Mouse (Mus musculus) layer of hippocampus, adult 8-10 months (tissue): ENCODE data around the gene Gm44. TPM values are rescaled to one million over a fixed set of nuclear protein-coding genes. Genes with fewer than 3 reads are reported as not detected.
"Not testable (repeated sequence)": the region's sequence is repeated elsewhere in the genome, so short reads cannot be mapped to it uniquely, and the experiment has no call there.

Experiments used
- DNase-seq, 2 experiments: peaks; one replicate each; pipeline ENCODE4 v3.0.0; 2022; ENCODE audit warnings: low spot score in 2 of 2
- total RNA-seq, 4 experiments: library from RNA; stranded (reverse); gene quantifications; 2 replicates each; pipeline ENCODE4 v1.2.4; 2022

The Gm44 gene
- not detected for total RNA-seq

DNA sequence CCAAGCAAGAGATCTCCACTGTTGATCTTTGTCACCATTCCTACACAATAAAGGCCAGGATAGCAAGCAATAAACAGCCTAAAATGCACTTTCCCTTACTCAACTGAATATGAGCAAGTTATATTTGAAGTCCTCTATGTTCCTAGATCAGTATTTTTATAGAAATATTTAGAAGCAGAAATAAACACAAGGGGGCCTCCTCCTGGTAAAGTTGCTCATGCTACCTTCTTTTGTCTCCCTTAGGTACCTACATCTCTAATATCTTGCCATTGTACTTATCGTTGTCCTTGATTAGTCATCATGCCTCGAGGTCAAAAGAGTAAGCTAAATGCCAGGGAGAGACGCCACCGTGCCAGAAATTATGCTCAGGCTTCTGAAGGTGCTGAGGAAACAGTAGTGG is at the start of gene Gm44:
Gene Gm44 (plus strand): TSS at position 301 of the 400 bp plus-strand sequence.
- DNase-seq = no peak

DNA sequence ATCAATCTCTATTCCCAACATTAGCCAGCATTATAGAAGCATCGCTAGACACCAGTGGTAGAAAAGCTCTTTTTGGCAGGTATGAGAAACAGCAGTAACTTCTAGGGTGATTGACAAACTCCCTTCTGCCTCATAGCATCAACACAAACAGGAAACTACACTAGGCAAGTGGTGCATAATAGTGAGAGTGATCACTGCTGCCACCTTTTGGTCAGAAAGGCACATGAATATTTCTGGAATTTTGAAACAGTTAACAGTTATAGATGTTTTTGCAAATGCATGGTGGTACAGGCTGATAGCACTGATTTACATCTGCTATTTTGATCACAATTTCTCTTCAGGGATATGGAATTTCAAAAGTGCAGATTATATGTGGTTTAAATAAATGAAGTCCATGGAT is 36.0 kb downstream of the Gm44 start:
- no peak for DNase-seq

DNA sequence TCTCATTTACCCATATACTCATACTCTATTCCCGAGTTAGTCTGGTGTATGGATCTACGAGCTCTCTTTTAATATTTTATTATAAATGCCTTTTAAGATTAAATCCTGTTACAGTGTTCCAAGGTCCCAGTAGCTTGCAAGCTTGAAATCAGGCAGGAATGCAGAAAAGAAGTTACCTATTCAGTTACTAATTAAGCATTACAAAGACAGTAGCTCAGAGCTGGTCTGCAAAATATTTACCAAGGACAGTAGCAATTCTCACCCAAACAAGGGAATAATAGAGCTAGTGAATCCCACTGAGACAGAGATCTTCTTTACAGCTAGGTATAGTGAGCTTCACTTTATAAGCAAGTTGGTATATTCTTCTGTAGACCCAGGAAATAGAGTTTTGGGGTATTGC is 46.3 kb downstream of the Gm44 start:
- DNase-seq = not testable (repeated sequence)
